Mouse (Mus musculus): Measurements from ENCODE around the gene Tmem158.

Gene Tmem158

DNA sequence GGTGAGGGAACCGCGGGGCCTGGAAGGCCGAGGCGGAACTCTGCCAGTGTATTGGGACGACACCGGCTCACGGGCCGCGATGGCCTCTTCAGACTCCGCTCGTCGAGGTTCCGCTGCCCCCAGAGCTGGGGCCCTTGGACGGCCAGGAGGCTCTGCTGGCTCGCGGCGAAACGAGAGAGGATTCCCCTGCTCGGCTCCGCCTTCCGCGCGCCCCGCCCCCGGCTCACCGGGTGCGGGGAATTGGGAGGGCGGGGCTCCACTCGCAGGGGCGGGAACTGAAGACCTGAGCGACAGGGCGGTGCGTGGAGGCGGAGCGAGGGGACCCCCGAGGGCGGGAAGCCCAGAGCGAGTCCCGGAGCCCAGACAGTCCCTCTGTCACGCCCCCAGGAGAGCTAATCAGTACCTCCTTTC is at the start of gene Tmem158:
TSS of gene Tmem158 (minus strand) at position 154 of the 411 bp plus-strand sequence.
- peak; percentile 74 for DNase-seq (ENCODE audit: low read depth, low spot score)

DNA sequence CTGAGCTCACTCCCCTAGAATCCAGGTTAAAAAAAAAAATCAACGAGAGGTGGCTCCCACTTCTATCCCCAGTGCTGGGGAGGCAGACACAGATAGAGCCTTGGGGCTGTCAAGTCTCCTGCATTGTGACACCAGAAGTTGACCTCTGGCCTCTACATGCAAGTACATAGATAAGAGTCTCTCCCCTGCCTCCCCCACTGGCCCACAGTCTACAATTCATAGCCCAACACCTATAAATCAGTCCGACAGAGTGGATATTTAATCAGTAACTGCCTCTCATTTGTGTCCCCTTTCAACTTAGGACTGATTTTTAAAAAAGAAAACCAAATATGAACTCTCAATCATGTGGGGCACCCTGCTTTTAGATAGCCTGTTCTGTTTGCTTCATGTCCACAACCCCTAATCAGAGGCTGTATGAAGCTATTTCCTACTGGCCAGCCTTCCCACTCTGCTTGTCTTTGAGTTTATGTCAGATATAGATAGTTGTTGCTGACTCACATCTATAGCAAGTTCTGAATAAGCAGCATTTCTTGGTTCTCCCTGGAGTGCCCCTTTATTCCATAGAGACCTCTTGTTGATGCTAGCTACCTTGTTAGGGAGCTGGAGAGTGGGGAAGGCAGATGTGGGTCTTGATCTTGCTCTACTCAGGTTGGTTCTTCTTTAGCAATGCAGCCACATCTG is 49.3 kb upstream of the Tmem158 start:
- DNase-seq (ENCODE audit: low read depth, low spot score): no peak

DNA sequence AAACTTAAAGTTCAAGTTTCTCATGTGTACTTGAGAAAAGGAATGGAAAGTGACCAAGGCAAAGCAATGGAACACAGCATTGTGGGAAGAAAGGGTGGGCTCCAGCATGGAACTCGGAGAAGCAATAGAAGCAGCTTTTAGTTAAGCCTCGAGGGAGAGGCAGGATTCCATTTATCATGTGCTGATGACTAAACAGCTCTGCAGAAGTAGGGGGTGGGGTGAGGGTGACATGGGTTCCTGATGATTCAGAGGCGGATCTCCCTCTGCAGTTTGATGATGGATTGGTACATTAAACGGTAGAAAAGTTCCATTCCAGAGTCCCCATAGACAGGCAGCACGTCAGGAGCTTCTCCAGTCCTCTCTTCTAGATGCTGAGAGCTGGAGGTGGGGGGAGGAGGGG is 48.5 kb upstream of the Tmem158 start:
- DNase-seq (ENCODE audit: low read depth, low spot score): no peak

DNA sequence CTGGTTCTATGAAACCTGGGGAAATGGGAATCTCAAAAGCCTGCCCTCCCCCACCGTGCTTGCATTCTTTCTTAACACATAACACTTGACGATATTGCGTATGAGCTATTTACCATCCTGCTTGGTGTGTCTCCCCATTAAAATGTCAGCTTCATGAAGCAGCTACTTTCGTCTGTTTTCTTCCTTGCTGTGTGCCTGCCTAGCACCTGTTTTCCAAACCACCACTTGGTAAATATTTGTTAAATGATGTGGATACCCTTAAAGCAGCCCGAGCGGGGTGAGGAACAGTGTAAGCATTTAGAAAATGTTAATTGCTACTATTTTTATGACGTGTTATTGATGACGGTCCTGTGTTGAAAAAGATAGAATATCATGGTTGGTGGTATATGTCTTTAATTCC is 44.4 kb upstream of the Tmem158 start:
- DNase-seq (ENCODE audit: low read depth, low spot score): no peak

DNA sequence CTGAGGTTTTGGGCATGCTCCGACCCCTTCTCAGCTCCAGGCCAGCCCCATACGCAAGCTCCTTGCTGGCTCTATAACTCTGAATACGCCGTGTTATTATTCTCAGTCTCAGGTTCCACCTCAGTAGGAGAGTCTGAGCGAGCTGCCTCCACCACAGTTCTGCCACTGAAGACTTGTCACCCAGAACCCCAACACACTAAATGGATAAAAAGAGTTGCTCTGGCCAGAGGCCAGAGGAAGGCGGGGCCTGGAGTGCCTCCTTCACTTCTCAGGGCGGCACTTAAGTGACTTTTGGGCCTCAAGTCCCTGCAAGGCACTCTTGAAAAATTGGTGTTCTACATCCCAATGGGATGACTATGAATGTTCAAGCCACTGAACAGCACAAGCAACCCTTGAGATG is 43.4 kb upstream of the Tmem158 start:
- no peak for DNase-seq (ENCODE audit: low read depth, low spot score)

DNA sequence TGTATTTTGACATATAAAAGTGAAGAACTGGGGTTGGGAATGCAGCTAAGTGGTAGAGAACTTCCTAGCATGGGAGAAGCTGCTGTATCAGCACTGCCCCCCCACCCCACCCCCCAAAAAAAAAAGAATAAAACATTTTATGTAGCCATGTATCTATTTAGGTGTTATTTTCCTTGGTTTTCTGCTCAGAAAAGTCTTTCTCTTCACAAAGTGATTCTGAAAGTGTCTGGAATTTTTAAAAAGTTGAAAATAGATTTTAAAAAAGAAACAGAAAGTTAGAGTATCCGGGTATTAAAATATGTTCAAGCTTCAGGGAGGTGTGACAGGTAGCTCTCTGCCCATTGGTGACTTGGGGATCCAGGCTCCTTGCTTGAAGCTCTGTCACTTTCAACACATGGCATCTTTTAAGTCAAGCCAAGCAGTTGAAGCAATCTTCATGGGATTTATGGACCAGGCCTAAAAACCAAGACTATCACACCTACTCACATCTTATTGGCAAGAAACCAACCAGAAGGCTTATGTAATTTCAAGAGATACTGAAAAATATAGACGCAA is 42.3 kb upstream of the Tmem158 start:
- DNase-seq (ENCODE audit: low read depth, low spot score): no peak

DNA sequence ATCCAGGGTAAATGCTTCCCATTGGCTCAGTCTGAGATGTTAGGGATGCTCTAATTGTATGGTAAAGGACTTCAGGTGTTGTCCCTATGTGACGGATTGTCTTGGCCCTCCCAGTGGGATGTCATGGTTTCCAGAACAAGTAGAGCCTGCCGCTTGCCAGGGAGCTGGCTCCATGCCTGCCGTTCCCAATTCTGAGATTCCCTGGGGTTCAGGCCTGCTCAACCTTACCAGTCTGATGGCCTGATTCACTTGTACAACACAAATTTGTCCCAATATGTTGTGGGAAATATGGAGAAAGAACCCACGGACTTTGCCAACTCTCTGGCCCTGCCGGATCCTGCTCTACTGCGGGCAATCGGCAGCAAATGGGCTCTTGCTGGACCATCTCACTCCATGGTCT is 37.3 kb upstream of the Tmem158 start:
- no peak for DNase-seq (ENCODE audit: low read depth, low spot score)

DNA sequence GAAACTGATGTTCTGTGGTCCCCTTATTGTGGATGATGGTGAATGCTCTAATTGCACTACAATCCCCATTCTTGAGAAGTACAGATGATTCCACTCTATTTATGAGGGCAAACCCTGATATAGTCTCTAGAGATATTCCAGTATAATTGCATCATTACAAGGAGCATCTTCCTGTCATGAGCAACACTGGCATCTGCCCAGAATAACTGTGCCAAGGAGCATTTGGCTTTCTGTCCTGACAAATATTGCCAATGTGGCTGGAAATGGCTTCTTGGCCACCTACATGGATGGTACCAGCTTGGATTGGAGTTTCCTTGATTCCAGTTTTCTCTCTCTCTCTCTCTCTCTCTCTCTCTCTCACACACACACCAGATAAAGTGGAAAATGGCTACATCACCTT is 35.7 kb upstream of the Tmem158 start:
- no peak for DNase-seq (ENCODE audit: low read depth, low spot score)

DNA sequence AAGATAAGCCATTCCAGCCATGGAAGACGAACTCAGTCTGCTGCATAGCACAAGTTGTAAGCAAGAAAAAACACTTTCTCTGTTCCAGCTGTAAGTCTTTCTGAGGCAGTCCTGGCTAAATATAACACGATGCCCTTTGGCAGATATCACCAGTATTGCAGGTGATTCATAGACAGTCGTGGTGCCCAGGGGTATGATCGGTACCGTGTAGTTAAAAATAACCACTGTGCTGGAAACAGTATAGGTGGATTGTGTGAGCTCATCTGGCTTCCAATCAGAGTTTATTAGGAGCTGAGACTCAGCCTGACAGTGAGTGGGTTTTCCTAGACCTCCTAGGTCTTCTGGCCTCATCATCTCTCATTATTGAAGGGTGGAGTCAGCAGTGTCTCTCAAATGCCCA is 34.0 kb upstream of the Tmem158 start:
- no peak for DNase-seq (ENCODE audit: low read depth, low spot score)

DNA sequence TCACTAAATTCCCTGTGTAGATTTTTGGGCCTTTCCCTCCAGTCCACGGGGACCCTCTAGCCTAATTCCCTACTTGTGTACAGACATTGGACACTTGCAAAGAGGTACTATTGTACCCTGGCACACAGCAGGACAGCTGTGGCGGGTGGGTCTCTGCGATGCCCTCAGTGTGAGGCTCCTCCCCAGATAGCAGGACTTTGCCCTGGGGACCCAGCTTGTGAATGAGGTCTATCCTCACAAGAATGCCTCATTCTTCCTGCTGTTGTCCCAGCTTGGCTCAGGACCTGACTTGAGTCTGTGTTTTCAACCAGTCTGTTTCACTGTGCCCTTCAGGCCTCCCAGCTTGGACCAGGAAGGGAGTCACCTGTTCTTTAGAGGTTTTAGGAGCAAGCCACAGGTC is 27.8 kb upstream of the Tmem158 start:
- DNase-seq (ENCODE audit: low read depth, low spot score): no peak

DNA sequence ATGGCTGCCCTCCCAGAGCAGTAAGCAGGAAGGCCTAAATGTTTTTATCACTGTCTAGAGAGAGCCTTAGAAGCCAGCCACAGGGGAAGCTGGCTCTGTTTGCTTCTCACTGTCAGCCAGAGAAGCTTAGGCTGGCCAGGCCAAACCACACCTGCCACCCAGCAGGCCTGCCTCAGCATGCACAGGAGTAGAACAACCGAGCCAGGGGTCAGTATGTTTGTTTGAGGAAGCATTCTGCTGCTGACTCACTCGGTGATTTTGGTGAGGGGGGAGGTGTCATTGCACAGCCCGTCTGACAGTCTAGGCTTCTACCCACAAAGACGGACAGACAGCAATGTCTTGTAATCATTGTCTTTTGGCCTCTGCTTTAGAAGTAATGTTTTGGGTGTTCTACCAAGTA is 25.1 kb upstream of the Tmem158 start:
- DNase-seq (ENCODE audit: low read depth, low spot score): no peak

DNA sequence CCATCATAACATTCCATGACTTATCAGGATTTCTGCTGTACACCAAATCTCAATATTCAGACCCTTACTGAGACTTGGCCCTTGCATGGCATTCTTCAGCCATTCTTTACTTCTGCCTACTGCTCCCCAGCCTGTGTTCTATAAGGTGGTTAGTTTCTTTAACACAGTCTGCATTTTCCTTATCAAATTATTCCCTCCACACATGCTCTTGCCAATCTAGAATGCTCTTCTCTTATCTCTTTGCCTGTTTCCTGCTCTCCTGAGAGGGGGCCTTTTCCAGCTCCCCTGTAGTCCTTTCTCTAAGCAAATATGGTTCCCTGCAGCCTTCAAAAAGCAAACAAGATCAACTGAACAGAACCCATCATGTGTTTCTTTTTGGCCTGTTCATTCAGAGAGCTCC is 20.2 kb upstream of the Tmem158 start:
- DNase-seq (ENCODE audit: low read depth, low spot score): no peak

DNA sequence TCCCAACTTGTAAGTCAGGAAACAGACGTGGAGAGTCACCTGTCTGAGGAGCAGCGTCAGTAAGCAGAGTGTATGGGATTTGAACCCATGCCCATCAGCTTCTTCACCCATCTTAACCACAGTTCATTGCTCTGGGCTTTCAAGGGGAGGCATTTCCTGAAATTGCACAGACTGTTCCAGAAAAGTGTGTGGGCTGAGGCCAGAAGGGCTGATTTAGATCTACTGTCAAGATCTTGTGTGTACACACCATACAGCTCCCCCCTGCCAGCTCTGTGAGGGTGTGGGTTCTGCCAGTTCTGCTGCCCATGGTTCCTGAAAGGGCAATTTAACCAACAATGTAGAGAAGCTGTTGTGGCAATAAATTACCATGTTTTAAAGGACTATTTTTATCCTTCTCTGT is 17.4 kb upstream of the Tmem158 start:
- no peak for DNase-seq (ENCODE audit: low read depth, low spot score)

DNA sequence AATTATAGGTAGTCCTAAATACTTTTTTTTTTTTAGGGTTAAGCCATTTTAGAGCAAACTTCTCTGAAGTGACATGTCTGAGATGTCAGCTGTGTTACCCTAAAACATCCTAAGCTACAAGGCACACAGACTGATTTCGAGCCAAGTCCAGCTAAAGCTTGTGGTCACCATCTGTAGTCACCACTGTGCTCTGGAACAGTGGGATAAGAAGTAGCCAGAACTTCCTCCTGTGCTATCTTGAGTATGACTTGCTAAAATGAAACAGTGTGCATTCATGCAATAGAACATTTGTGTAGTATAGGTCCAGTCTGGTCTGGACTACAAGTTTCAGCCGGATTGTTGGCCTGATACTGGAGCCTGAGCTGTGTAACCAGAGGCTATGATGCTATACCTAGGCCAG is 14.8 kb upstream of the Tmem158 start:
- DNase-seq (ENCODE audit: low read depth, low spot score): no peak

DNA sequence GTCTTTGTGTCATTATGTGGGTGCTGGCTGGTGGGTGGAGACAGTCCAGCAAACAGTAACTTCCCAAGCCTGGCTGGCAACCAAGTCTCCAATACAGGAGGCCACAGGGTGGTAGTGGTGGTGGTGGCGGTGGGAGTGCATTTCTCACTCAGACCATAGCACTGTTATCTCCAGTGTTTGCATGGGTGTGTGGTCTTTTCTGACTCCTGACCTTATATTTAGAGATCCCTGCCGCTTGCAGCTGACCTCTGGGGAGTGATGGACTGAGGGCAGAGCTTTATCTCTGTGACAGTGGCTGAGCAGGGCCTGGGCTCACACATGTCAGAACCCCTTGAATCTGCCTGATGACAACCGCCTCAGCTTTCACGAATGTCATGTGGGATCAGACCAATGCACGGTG is 14.1 kb upstream of the Tmem158 start:
- DNase-seq (ENCODE audit: low read depth, low spot score): no peak

DNA sequence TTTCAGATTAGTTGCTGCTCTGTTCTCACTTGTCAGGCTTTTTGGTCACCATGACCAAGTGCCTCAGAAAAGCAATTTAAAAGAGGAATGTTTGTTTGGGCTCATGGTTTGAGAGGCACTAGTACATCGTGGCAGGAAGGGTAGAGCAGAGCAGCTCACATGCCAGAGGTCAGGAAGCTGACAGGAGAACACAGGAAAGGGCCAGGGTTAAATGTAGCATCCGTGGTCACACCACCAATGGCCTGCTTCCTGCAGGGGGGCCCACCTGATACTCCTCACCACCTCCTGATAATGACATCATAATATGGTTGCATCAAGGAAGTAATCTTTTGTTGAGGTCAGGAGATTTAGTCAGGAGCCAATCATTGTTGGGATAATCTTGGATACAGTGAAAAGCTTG is 13.3 kb upstream of the Tmem158 start:
- DNase-seq (ENCODE audit: low read depth, low spot score): no peak

DNA sequence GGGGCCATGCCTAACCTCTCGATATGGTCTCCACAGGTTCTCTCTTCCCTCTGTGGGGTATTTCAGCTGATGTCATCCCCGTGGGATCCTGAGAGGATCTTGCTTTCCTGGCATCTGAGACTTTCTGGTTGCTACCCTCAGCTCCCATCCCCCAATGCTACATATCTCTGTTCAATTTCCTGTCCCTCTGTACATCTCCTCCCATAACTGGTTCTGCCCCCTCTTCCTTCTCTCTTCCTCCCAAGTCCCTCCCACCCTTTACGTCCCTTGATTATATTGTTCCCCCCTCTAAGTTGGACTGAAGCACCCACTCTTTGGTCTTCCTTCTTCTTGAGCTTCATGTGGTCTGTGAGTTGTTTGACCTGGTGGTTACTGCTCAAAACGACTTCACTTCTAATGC is 11.0 kb upstream of the Tmem158 start:
- DNase-seq (ENCODE audit: low read depth, low spot score): no peak

DNA sequence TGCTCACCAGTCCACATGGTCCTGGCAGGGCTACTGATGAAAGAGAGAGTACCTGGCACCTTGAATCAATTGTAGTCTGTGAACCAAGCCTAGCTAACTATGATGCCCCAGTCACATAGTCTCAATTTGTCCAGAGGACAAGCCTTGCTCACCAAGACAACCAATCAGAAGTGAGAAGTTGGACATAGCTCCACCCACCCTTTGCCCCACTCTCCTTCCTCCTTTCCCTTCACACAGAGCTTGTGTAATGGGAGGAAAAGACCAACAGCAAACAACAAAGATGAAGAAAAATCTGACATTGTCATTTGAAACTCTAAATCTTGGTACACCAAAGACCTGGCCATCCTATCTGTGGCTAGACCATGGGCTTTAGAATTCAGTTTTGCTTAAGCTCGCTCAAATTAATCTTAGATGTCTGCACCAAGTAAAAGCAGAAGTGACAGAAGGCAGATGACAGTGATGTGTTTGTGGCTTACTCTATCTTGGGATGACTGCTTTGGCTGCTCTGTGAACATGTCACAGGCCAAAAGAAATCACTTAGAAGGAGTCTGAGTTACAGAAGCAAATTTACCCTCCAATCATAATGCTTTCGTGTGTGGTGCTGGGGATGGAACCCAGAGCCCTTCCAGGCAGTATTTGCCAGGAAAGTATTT is 9.5 kb upstream of the Tmem158 start:
- DNase-seq (ENCODE audit: low read depth, low spot score): no peak

DNA sequence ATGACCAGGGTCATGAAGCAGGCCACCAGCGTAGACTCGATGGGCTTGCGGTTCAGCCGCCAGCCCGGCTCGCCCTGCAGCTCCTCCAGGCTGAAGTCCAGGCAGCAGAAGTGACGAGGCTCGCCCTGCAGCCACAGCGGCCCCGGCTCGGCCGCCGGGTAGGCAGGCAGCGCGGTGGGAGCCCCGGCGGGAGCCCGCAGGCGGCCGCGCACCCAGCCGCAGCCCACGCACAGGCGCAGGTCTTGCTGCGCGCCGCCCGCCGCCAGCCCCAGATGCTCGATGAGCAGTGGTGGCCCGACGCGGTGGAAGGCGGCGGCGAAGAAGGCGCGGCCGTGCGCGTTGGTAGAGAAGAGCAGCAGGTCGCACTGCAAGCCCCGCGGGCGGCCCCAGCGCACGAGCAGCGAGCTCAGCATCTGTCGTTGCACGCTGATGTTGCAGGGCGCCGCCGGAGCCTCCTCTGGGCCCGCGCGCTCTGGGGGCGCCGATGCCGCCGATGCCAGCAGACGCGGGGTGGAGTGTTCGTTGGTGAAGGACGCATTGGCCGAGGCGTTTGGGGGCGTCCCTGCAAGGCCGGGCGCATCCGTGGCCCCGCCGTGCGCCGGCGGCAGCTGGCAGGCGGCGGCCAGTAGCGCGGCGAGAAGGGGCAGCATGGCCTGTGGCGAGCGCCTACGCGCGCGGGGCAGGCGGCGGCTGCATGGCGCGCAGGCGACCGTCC is 511 bp downstream of the Tmem158 start:
- DNase-seq (ENCODE audit: low read depth, low spot score): peak; percentile 43

DNA sequence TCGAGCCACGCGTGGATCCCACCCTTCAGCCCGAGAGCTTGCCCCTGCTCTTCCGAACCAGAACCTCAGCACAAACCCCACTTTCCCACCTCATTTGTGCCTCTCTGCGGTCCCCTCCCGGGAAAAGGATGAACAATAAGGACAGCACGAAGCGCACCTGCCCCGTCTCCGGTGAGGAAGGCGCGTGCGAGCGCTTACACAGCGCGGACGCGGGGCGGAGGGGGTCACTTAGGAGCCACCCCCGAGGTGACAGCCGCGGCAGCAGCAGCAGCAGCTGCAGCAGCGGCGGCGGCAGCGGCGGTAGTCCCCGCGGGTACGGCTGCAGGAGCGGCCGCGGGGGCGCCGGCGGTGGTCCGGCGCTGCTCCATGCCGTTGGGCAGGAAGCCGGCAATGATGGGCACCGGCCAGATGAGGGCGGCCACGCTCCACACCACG is 1.1 kb downstream of the Tmem158 start:
- peak; percentile 16 for DNase-seq (ENCODE audit: low read depth, low spot score)

DNA sequence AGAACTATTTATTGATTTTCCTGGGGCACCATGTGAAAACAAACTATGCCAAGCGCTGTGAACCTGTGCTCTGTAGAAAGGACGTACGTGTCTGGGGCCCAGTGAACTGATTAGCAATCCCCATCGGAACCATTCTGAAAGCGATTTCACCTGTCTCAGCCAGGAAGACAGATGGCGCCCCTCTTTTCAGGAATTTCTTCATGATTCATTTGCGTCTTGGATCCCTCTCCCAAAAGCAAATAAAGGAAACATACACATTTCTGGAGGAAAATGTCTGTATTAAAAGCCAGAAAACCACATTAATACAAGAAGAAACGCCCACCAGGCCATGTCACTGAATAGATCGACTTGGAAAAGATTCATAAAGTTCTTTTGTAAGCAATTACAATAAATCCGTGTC is 1.8 kb downstream of the Tmem158 start:
- no peak for DNase-seq (ENCODE audit: low read depth, low spot score)

DNA sequence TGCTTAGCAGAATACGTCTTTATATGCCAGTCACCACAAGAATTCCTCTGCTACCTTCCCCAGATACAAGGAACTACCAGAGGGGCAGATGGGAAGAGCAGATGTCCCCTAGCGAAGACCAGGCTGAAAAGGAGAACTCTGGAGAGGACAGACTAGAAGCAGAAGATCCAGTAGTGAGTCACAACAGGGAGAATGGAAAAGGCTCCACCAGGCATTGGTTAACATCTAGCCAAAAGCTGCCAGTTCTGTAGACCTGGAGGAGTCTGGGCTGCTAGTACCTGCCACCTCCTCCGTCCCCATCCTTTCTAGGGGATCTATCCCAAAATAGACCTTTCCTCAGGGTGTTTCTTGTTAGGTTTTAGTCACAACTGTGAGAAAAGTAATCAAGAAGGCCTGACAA is 4.8 kb downstream of the Tmem158 start:
- no peak for DNase-seq (ENCODE audit: low read depth, low spot score)

DNA sequence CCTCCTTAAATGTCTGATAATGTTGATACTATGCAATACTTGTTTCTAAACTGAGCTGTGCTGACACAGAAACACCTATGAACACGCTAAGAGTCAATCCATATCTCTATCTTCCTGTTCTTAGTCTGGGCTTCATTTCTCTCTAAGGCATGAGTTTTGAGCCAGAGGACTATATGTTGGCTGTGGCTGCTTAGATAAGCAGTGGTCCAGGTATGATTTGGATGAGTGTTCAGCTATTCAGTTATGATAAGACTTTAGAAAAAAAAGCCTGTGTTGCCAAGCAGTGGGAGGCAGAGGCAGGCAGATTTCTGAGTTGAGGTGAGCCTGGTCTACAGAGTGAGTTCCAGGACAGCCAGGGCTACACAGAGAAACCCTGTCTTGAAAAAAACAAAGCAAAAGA is 12.6 kb downstream of the Tmem158 start:
- no peak for DNase-seq (ENCODE audit: low read depth, low spot score)

Measured in WW6 (cell line).